Mouse (Mus musculus) naive thymus-derived CD4-positive, alpha-beta T cell, adult 2 months (primary cell): ENCODE measurements at regions not wholly inside any gene's neighbourhood (a gene's known extent, or its start where the extent isn't known, plus 50 kb on each side); places are given as distances from the start of the nearest gene placed in this dataset.

Experiments
- DNase-seq: peaks from one replicate; pipeline ENCODE4 v3.0.0-alpha.2; 2011; ENCODE audit warnings: low read depth

GRCm38 (mm10) chr8:127894284-127894683, 464.1 kb upstream of the Nrp1 start:
- no peak for DNase-seq

- DNase-seq, result no peak
These were observed 450.0 kb upstream of the Nrp1 start for GRCm38 (mm10) chr8:127908436-127908835.

GRCm38 (mm10) chr8:127909580-127909979, 448.8 kb upstream of the Nrp1 start:
- peak; percentile 24 for DNase-seq

DNA sequence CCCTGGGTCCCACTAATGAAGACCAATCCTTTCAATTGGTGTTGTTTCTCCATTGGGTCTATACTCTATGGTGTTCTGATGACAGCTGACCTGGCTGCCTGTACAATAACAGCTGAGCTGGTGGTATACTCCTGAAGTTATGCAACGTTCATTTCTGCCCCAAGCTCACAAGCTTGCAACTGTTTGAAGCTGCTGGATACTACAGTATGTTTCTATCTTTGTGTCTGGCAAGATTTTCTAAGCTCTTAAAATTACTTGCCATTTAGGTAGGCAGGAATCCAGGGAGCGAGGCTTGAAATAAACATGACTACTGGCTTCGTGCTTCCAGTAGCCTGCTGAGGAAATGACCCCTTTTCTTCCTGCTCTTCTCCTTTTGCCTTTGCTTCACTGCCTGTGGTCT, 444.3 kb upstream of the Nrp1 start:
- DNase-seq, result no peak

DNA sequence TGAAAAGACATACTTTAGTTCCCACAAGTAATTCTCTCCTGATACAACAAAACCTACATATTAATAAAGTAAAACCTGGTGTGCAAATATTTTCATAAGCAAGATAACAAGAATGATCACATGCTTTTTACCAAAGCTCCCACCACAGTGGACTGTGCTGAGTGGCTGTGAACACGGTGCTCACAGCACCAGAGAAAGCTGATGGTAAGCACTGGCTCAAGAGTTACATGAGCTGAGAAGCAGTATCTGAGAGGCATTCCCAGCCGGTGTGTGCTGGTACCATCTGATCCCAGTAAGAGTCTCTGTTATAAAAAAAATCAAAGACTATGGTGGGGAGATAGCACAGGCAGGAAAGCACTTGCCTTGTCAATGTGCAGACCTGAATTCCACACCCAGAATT, 443.5 kb upstream of the Nrp1 start:
- no peak for DNase-seq

DNA sequence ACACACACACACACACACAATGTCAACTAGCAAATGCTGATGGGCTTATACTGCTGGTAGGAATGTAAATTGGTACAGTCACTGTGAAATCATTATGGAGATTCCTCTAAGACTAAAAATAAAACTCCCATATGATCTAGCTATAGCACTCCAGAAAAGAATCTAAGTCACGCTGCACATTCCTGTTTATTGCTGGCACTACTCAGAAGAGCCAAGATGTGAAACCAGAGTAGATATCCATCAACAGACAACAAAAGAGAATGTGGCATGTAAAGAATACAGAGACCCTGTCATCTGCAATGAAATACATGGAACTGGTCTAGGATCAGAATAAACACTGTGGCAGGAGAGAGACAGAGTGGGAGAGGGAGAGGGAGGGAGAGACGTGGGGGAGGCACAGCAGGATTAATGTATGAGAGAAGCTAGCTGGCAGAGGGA, 442.8 kb upstream of the Nrp1 start:
- no peak for DNase-seq

DNA sequence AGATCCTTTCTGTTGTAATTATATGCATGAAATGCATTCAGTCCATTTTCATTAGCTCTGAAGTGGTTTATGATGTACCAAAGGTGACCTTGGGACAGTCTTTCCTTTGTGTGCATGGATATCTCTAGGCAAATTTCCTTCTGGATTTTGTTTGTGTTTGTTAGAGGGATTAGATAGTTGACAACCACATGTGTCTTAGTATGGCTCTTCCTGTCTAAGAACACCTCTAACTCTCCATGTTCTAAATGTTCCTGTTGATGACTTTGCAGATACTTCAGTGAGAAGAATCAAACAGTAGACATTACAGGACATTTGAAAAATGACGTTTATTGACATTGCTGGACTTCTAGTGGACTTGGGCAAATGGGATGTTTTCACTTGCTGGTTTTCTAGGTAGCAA, 436.5 kb upstream of the Nrp1 start:
- DNase-seq, result no peak

- no peak for DNase-seq
These were observed 435.1 kb upstream of the Nrp1 start for GRCm38 (mm10) chr8:127923321-127923720.

DNA sequence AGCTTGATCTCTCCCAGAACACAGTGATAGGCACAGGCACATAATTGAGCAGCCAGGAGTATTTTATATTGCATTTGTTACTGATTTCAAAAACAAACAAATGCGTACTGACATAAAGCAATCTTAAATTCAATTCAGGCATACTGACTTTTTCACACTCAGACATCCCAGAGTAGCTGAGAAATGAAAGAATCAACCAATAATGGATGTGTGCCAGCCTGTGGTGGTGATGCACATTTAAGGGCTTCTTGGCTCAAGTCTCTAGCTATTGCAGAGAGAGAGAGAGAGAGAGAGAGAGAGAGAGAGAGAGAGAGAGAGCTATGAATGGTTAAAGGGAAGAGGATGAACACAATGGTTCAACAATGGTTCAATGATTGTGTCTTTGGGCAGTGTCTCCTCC, 426.1 kb upstream of the Nrp1 start:
- no peak for DNase-seq

DNA sequence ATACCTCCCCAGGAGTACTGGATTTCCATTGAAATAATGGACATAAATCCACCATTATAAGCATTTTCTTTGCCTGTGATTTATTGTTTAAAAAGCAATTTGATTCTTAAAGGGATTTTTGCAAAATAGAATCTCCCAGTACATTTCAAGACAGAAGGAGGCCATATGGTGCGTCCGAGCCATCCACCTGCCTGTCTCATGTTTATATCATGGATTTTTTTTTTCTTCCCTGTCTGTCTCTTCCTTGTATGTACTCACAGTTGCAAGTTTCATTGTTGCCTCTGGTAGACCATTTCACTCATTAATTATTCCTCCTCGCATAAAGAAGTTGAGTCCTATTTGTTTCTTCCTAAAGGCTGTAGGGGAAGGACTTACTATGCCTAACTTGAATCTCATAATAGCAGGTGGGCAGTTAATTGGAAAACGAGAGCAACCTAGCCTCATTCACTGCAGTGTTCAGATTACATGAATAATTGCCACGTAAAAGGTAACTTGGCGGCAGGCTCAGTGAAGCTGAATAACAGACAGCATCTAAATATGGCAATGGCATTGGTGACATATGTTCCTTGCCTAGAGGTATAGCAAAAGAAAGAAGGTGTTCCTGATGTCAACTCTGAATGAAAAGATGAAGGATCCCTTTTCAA, 421.5 kb upstream of the Nrp1 start:
- DNase-seq, result no peak

DNA sequence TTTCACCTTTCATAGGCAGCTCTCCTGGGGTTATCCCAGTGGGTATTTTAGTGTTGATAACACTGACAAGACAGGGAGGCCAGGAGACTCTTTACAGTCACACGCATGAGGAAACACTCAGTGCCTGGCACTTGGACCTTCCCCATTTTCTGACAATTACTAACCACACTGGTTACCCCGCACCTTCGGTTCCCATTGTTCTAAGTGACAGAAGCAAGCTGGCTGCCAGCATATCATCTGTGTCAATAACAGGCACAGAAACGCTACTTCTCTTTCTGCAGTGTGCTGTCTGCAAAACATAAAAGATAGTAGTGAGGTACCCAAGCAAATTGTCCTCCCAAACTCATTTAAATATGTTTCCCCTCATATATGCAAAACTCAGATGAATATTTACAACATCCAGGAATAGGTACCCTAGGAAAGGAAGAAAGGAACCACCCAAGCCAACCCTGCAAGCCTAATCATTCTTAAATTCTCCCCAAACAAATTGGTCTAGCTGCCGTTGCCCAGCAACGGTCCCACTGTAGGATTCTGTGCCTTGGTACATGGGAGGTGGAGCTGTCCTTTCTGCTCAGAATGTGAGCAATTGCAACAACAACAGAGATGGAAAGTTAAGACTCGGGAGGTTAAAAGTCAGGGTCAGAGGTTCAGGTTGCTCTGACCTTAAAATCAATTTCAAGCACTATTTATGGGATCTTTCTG, 419.0 kb upstream of the Nrp1 start:
- no peak for DNase-seq

- DNase-seq, result no peak
These were observed 418.4 kb upstream of the Nrp1 start for GRCm38 (mm10) chr8:127939986-127940359.

GRCm38 (mm10) chr8:127942319-127942718, 416.1 kb upstream of the Nrp1 start:
- DNase-seq, result no peak

DNA sequence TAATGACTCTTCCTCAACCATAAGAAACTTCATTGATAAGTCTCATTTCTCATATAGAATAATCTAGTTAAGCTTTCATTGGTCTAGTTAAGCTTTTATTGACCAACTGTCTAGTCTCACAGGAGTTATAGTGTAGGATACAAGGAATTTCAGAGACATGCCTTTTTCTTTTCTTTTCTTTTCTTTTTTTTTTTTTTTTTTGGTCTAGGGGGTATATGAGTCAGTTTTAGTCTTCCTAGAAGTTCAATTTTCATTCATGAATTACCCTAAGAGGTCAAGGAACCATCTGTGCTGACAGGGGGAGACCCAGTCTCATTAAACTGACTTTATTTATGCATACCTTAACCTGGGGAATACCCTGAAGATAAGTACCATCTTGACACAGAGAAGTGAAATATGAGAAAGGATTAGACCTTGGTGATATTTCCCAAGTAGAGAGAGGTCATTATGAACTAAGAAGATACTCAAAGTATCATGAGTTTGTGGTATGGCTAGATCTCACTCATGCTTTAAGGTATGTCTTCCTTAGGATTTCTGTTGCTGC, 413.4 kb upstream of the Nrp1 start:
- no peak for DNase-seq

DNA sequence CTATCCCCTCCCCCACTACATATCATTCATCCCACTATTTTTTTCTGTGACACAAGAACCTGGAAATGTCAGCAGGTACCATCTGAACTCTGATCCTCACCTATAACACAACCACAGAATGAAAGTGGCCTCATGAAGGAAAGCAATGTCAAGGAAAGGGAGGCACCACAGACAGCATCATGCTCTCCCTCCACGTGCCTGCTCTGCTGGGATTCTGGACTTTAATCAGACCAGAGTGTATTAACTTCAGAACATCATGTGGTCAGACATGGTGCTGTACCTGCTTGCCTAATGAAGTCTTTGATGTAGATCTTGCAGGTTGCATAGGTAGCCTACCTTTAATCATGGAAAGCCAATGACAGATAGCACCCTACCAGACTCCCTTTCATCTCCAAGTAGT, 400.8 kb upstream of the Nrp1 start:
- DNase-seq, result no peak

- no peak for DNase-seq
These were observed 399.9 kb upstream of the Nrp1 start for GRCm38 (mm10) chr8:127958351-127959044.

GRCm38 (mm10) chr8:127962862-127963261, 395.5 kb upstream of the Nrp1 start:
- peak; percentile 65 for DNase-seq

GRCm38 (mm10) chr8:127963625-127964024, 394.8 kb upstream of the Nrp1 start:
- no peak for DNase-seq

DNA sequence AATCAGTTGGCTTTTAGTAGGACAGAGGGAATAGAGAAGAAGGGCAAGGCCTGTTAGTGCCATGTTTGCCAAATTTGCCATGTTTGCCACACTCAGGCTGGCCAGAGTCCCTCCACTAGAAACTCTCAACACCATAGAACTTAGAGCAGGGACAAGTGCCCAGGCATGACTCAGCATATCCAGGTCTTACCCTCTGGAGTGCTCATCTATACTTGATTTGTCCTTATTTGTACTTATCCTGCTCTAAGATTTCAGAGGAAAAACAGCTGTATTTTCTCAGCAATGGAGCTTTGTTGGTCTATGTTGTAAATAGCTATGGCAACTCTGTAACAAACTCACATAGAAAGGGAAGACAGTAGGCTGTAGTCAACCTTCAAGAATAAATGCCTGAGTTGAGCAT, 393.6 kb upstream of the Nrp1 start:
- DNase-seq, result no peak

GRCm38 (mm10) chr8:127965341-127965740, 393.1 kb upstream of the Nrp1 start:
- DNase-seq, result no peak

DNA sequence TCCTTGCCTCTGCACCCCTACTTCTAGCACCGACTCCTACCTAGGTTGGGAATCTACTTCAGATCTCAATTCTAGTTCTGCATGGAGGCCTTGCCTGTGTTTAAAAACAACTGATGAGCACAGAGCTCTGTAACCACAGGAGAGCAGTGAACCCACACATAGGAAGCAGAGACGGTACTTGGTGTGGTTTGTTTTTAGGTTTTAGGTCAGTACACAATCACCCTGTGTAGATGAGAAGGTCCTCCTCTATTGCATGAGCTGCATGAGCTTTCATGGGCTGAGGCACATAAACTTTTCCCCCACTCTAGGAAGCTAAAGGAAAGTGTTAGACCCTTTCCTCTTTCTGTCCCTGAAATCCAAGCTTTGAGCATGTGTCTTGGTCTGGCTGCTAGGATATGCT, 390.4 kb upstream of the Nrp1 start:
- DNase-seq, result peak; percentile 50

DNA sequence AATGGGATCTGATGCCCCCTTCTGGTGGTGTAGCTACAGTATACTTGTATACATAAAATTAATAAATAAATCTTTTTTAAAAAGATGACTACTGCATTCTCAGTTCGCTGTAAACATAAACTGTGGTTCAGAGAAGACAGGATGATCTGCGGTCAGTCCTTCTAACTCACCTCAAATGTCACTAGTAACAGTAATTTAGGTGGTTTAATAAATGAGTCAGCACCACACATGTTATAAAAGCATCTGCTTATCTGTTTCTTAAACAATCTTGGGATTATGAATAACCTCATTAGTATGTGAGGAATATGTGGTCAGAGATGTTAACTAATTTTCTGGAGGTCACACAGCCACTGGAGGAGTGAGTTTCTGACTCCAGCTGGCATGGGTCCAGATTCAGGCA, 385.2 kb upstream of the Nrp1 start:
- no peak for DNase-seq

- DNase-seq, result no peak
These were observed 380.7 kb upstream of the Nrp1 start for GRCm38 (mm10) chr8:127977746-127978145.
